Mouse (Mus musculus) cerebellum, adult 11 months (tissue): ENCODE results near the gene Cyp26a1.

Experiments
- DNase-seq: peaks from one replicate; pipeline ENCODE4 v3.0.0; 2022

Gene Cyp26a1

GRCm38 (mm10) chr19:37697651-37698272, at the start of gene Cyp26a1:
Gene Cyp26a1, plus strand, starts transcription at chr19:37697798.
- no peak for DNase-seq

GRCm38 (mm10) chr19:37647994-37648393, 49.6 kb upstream of the Cyp26a1 start:
- DNase-seq, result no peak

- DNase-seq, result no peak
Measured at GRCm38 (mm10) chr19:37650526-37650925, 47.1 kb upstream of the Cyp26a1 start.

GRCm38 (mm10) chr19:37654012-37654411, 43.6 kb upstream of the Cyp26a1 start:
- DNase-seq, result no peak

- DNase-seq, result no peak
Measured at GRCm38 (mm10) chr19:37656441-37656840, 41.2 kb upstream of the Cyp26a1 start.

- DNase-seq, result no peak
Measured at GRCm38 (mm10) chr19:37665256-37665655, 32.3 kb upstream of the Cyp26a1 start.

GRCm38 (mm10) chr19:37667855-37668594, 29.6 kb upstream of the Cyp26a1 start:
- DNase-seq, result no peak

GRCm38 (mm10) chr19:37668657-37669056, 28.9 kb upstream of the Cyp26a1 start:
- DNase-seq, result no peak

GRCm38 (mm10) chr19:37669486-37669885, 28.1 kb upstream of the Cyp26a1 start:
- DNase-seq, result no peak

- DNase-seq, result no peak
Measured at GRCm38 (mm10) chr19:37673393-37673792, 24.2 kb upstream of the Cyp26a1 start.

- DNase-seq, result no peak
Measured at GRCm38 (mm10) chr19:37685281-37685680, 12.3 kb upstream of the Cyp26a1 start, which contains the start of gene Cyp26c1. Gene Cyp26c1, plus strand, starts transcription at chr19:37685581.

GRCm38 (mm10) chr19:37686347-37686746, 11.3 kb upstream of the Cyp26a1 start:
- DNase-seq, result no peak

- DNase-seq, result no peak
Measured at GRCm38 (mm10) chr19:37686941-37687850, 10.4 kb upstream of the Cyp26a1 start.

GRCm38 (mm10) chr19:37689478-37689877, 8.1 kb upstream of the Cyp26a1 start:
- no peak for DNase-seq

- no peak for DNase-seq
Measured at GRCm38 (mm10) chr19:37690716-37691115, 6.9 kb upstream of the Cyp26a1 start.

GRCm38 (mm10) chr19:37692879-37693278, 4.7 kb upstream of the Cyp26a1 start:
- DNase-seq, result no peak

GRCm38 (mm10) chr19:37695146-37695545, 2.5 kb upstream of the Cyp26a1 start:
- no peak for DNase-seq

GRCm38 (mm10) chr19:37695762-37696602, 1.6 kb upstream of the Cyp26a1 start:
- no peak for DNase-seq

- no peak for DNase-seq
Measured at GRCm38 (mm10) chr19:37696603-37697334, 829 bp upstream of the Cyp26a1 start.

- no peak for DNase-seq
Measured at GRCm38 (mm10) chr19:37697335-37697636, 312 bp upstream of the Cyp26a1 start.

- no peak for DNase-seq
Measured at GRCm38 (mm10) chr19:37698273-37699160, 919 bp downstream of the Cyp26a1 start.
